Mouse (Mus musculus) ES-E14 (cell line): ENCODE results near the gene Esyt3.

Source experiments
- CHD2 ChIP-seq: IDR thresholded peaks from 2 replicates; pipeline ENCODE4 v1.6.1; 2014; ENCODE audit warnings: mild to moderate bottlenecking, low read depth, low read length, inconsistent platforms
- HCFC1 ChIP-seq: IDR thresholded peaks from 2 replicates; pipeline ENCODE4 v1.6.1; 2012; ENCODE audit warnings: low read length, inconsistent platforms, borderline replicate concordance; ENCODE audit not compliant: insufficient read depth
- ZC3H11A ChIP-seq: IDR thresholded peaks from 2 replicates; pipeline ENCODE4 v1.6.1; 2012; ENCODE audit warnings: low read depth, mild to moderate bottlenecking, inconsistent platforms, low read length, borderline replicate concordance

DNA sequence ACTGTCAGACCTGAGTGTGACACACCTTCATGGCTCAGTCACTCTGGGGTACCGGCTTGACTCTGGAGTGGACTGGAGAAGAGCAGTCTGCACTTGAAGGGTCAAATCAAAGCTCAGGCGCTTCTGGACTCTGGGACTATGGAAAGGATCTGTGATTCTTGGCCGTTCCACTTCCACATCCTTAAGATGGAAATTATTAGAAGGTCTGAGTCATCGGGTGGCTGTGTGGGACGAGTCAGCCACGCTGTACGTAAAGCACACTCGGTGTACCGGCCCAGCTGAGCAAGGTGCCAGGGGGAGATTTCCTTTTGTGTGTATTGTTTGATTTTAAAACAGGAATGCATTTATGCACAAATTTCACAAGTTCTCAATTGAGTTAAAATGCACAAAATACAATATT, 3.6 kb upstream of the Esyt3 start:
- TF ChIP-seq HCFC1, result no peak
- no peak for TF ChIP-seq ZC3H11A
- no peak for TF ChIP-seq CHD2
